Mouse (Mus musculus): Measurements from ENCODE around the gene Ube2e1.

DNA sequence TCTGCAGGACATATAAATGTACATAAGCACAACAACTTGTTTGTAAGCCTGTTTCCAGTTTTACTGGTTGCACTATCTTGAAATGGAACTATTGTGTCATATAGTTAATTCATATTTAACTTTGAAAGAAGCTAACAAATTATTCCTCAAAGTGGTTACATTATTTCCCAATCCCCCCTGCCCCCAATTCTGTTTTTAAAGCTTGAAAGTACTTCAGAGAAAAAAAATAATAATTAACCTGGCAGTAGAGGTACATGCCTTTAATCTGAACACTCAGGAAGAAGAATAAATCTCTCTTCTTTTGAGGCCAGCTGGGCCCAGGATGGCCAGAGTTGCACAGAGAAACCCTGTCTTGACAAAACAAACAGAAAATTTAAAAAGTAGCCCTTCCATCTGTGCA lies 37.4 kb upstream of the Ube2e1 start:
- TF ChIP-seq CTCF (IDR thresholded peaks at IDR 0.05; ENCODE audit: low read depth) (no peak), EP300 (optimal IDR thresholded peaks at IDR 0.05) (no peak)

Measured in stomach, postnatal 0 days (tissue).